Mouse (Mus musculus) erythroblast, embryonic 14.5 days (primary cell): ENCODE measurements around the gene Ccdc30. TPM values are rescaled to one million over a fixed set of nuclear protein-coding genes. Genes with fewer than 3 reads are reported as not detected.

Experiments
- H3K27me3 ChIP-seq: 2 replicates; pipeline ENCODE4 v1.6.1; 2012; ENCODE audit warnings: inconsistent platforms; ENCODE audit not compliant: control insufficient read depth
- H3K36me3 ChIP-seq: 2 replicates; pipeline ENCODE4 v1.6.1; 2012; ENCODE audit warnings: mild to moderate bottlenecking, inconsistent platforms; ENCODE audit not compliant: control insufficient read depth
- H3K4me1 ChIP-seq: 2 replicates; pipeline ENCODE4 v1.6.1; 2012; ENCODE audit warnings: inconsistent platforms; ENCODE audit not compliant: control insufficient read depth
- H3K4me3 ChIP-seq: replicated peaks from 2 replicates; pipeline ENCODE3; 2012; ENCODE audit warnings: moderate library complexity, mild to moderate bottlenecking, inconsistent platforms
- H3K9me3 ChIP-seq: 2 replicates; pipeline ENCODE4 v1.6.1; 2012; ENCODE audit warnings: low read length, inconsistent platforms, mixed read lengths; ENCODE audit not compliant: control insufficient read depth
- GATA1 ChIP-seq: IDR thresholded peaks from 2 replicates; pipeline ENCODE4 v1.6.1; 2012; ENCODE audit warnings: low read length, inconsistent platforms, mixed read lengths
- TAL1 ChIP-seq: IDR thresholded peaks from 3 replicates; pipeline ENCODE4 v1.6.1; 2012; ENCODE audit warnings: low read length, inconsistent platforms, mixed read lengths
- polyA plus RNA-seq: library from polyadenylated mRNA; stranded (reverse); fragments of >175 nt; gene quantifications from 2 replicates; pipeline ENCODE4 v1.2.3, GENCODE M21; 2012

Gene Ccdc30
- polyA plus RNA-seq, 1 experiment, result not detected

DNA sequence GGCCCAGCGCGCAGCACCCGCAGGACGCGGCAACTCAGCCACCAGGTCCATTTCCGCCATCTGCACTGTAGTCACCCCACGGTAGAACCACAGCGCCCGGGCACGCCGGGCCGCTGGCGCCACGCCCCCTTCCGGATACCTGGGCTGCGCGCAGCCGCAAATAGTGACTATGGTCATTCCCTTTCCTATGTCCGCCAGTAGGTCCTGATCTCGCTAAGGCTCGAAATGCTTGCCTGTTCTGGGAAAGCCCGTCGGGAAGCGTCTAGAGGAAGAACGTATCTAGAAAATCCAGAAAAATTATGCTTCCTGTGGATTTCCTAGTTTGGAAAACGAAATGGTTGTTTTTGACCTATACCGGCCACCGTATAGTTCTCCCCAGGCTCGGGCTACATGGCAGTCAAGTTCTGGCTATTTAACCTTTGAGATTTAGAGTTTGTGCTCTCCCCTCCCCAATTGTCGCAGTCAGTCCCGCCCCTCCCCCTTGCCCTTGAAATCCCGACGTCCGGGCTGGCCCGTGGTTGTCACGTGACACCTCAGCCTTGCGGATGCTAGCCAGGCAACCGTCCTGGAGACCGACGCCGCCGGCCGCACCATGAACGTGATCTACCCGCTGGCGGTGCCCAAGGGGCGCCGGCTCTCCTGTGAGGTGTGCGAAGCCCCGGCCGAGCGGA is 7.1 kb upstream of the Ccdc30 start, which contains the start of the genes Ppcs and Zmynd12:
TSS of gene Ppcs (minus strand) at position 127 of the 671 bp plus-strand sequence.
TSS of gene Zmynd12 (plus strand) at position 521 of the 671 bp plus-strand sequence.
- no peak for TF ChIP-seq GATA1
- no peak for TF ChIP-seq TAL1
- H3K4me1 ChIP-seq, result peaks cover 69% of the 10 kb centered on the region
- no peaks in the 10 kb centered on the region for H3K9me3 ChIP-seq
- no peaks in the 10 kb centered on the region for H3K27me3 ChIP-seq
- peak within 1 kb of the TSS; percentile 68 for H3K4me3 ChIP-seq
- H3K36me3 ChIP-seq, result no peaks in the 10 kb centered on the region

- TF ChIP-seq GATA1, result no peak
- TF ChIP-seq TAL1, result no peak
- Histone ChIP-seq H3K27me3 (peaks cover under 1% of the 10 kb centered on the region; the same call in 1 of the 2 replicates), H3K36me3 (no peaks in the 10 kb centered on the region), H3K4me1 (peaks cover 73% of the 10 kb centered on the region), H3K4me3 (peak overlapping the region; percentile 68), H3K9me3 (no peaks in the 10 kb centered on the region)
These were observed 6.6 kb upstream of the Ccdc30 start for GRCm38 (mm10) chr4:119421921-119422293.

DNA sequence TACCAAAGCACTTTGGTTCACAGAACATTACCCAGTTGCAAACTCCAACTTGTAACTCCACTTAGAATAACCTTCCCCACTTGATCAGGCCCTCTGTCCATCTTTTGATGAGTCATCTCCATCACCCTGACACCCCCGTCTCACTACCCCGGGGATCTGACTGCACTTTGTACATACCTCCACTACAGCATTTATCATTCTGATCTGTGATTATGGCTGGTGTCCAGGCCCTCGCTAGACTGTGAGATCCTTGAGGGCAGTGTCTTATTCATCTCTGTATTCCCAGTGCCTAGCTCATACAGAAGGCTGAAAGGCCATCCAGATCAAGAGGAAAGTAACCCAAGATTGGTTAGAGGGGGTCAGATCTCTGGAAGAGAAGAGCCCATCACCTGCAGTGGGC is 5.9 kb upstream of the Ccdc30 start:
- Histone ChIP-seq H3K4me1 (peaks cover 76% of the 10 kb centered on the region), H3K36me3 (no peaks in the 10 kb centered on the region), H3K9me3 (no peaks in the 10 kb centered on the region), H3K4me3 (peak overlapping the region; percentile 6), H3K27me3 (peaks cover 7% of the 10 kb centered on the region)
- TF ChIP-seq GATA1 (no peak), TAL1 (no peak)

GRCm38 (mm10) chr4:119417894-119418293 is 2.6 kb upstream of the Ccdc30 start:
- no peaks in the 10 kb centered on the region for H3K36me3 ChIP-seq
- H3K9me3 ChIP-seq, result no peaks in the 10 kb centered on the region
- no peak for TF ChIP-seq GATA1
- TF ChIP-seq TAL1, result peak; percentile 50
- peaks cover 55% of the 10 kb centered on the region for H3K4me1 ChIP-seq
- H3K4me3 ChIP-seq, result no peak overlapping the region
- H3K27me3 ChIP-seq, result peaks cover 38% of the 10 kb centered on the region

DNA sequence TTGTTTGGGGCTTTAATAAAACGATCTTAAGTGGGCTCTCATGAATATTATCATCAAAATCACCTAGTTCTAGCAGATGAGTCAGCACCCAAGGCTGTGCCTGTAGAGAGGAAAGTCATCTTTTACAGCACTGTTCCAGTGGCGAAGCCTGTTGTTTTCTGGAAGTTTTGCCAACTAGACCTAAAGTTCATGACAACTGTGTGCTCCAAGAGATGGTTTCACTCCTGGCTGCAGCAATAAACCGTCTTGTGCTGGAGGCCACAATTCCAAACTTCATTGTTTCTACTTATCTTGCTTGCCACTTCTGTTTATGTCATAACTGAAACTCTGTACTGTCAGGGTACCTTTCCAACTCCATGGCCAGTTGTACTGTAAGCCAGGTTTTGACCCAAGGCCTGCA is 1.9 kb upstream of the Ccdc30 start:
- no peaks in the 10 kb centered on the region for H3K9me3 ChIP-seq
- TF ChIP-seq TAL1 (no peak), GATA1 (no peak)
- H3K4me1 ChIP-seq, result peaks cover 51% of the 10 kb centered on the region
- H3K4me3 ChIP-seq, result no peak overlapping the region
- peaks cover 43% of the 10 kb centered on the region for H3K27me3 ChIP-seq
- no peaks in the 10 kb centered on the region for H3K36me3 ChIP-seq

- H3K9me3 ChIP-seq, result no peaks in the 10 kb centered on the region
- peaks cover 47% of the 10 kb centered on the region for H3K27me3 ChIP-seq
- no peaks in the 10 kb centered on the region for H3K36me3 ChIP-seq
- peaks cover 26% of the 10 kb centered on the region for H3K4me1 ChIP-seq
- TF ChIP-seq TAL1 (no peak), GATA1 (no peak)
- H3K4me3 ChIP-seq, result no peak overlapping the region
These were observed 2.5 kb downstream of the Ccdc30 start for GRCm38 (mm10) chr4:119412791-119413190.

- peaks cover under 1% of the 10 kb centered on the region; the same call in 1 of the 2 replicates for H3K9me3 ChIP-seq
- peaks cover 18% of the 10 kb centered on the region for H3K4me1 ChIP-seq
- H3K4me3 ChIP-seq, result no peak overlapping the region
- H3K36me3 ChIP-seq, result no peaks in the 10 kb centered on the region
- peaks cover 47% of the 10 kb centered on the region for H3K27me3 ChIP-seq
- TF ChIP-seq GATA1 (no peak), TAL1 (no peak)
These were observed 3.3 kb downstream of the Ccdc30 start for GRCm38 (mm10) chr4:119411877-119412650.

DNA sequence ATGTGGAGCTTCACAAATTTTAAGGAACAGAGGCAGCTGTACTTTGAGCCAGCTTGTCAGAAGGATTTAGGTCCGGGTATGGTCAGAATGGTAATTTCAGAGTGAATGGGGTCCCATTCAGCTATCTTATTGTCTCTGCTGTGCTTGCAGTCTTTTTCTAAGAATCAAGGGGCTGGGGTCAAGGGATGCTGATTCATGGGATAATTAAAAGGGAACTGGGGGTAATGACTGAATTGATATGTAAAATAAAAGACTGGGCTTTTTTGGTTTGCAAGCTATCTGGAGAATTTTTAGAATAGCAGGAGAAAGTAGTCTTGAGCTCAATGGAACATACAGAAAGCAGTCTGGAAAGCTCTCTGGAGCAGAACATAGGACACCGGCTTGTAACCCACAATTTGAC is 11.9 kb downstream of the Ccdc30 start:
- Histone ChIP-seq H3K4me3 (no peak overlapping the region), H3K4me1 (no peaks in the 10 kb centered on the region), H3K36me3 (no peaks in the 10 kb centered on the region), H3K9me3 (peaks cover 15% of the 10 kb centered on the region), H3K27me3 (no peaks in the 10 kb centered on the region)
- no peak for TF ChIP-seq TAL1
- TF ChIP-seq GATA1, result no peak

DNA sequence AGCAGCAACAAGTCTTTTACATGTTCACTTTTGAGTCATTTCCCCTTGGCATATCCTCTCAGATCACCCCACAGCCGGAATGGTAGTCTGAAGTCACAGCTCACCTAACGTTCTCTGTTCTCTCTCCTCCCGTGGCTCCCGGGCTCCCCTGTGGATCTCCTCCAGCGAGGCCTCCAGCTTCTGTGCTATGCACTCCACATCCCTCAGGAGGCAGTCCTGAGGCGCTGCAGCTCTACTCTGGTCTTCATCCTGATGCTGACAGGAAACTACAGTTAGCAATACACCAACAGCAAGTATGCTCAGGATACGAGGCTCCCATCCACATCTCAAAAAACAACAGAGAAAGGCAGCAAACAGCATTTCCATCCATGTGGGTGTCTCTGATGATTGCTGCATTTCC is 14.4 kb downstream of the Ccdc30 start:
- no peak for TF ChIP-seq GATA1
- no peak for TF ChIP-seq TAL1
- peaks cover 12% of the 10 kb centered on the region for H3K9me3 ChIP-seq

More for the DNA sequence above, 14.4 kb downstream of the Ccdc30 start:
- H3K4me1 ChIP-seq, result no peaks in the 10 kb centered on the region
- no peaks in the 10 kb centered on the region for H3K27me3 ChIP-seq
- no peaks in the 10 kb centered on the region for H3K36me3 ChIP-seq
- no peak overlapping the region for H3K4me3 ChIP-seq
